Mouse (Mus musculus) intestine, postnatal 0 days (tissue): ENCODE results near the gene Prr12. TPM values are rescaled to one million over a fixed set of nuclear protein-coding genes. Genes with fewer than 3 reads are reported as not detected.

Experiments used
- ATAC-seq: fragments of 200-750 bp; cut with Nextera tagmentation; 2 replicates; pipeline ENCODE4 v1.8.0; 2017; ENCODE audit warnings: mild to moderate bottlenecking, moderate TSS enrichment, moderate library complexity
- H3K27ac ChIP-seq: fragments of 300-500 bp; sonication (generic); 2 replicates; pipeline ENCODE4 v1.5.1; 2014; ENCODE audit warnings: mild to moderate bottlenecking, low read depth, low read length, moderate library complexity
- H3K27me3 ChIP-seq: fragments of 300-500 bp; sonication (generic); replicated peaks from 2 replicates; pipeline ENCODE4 v1.6.1; 2014; ENCODE audit warnings: low read length, mixed read lengths; ENCODE audit not compliant: control insufficient read depth, insufficient read depth
- H3K36me3 ChIP-seq: fragments of 300-500 bp; sonication (generic); 2 replicates; pipeline ENCODE4 v1.6.1; 2014; ENCODE audit warnings: mild to moderate bottlenecking, moderate library complexity; ENCODE audit not compliant: control insufficient read depth, insufficient read depth
- H3K4me1 ChIP-seq: fragments of 300-500 bp; sonication (generic); replicated peaks from 2 replicates; pipeline ENCODE4 v1.6.1; 2014; ENCODE audit warnings: antibody characterized with exemption, low read length, mixed read lengths; ENCODE audit not compliant: control insufficient read depth, insufficient read depth
- H3K4me2 ChIP-seq: fragments of 300-500 bp; sonication (generic); replicated peaks from 2 replicates; pipeline ENCODE4 v1.6.1; 2014; ENCODE audit warnings: low read depth, mild to moderate bottlenecking, moderate library complexity
- H3K4me3 ChIP-seq: fragments of 300-500 bp; sonication (generic); 2 replicates; pipeline ENCODE4 v1.5.1; 2014; ENCODE audit warnings: low read depth, low read length
- H3K9ac ChIP-seq: fragments of 300-500 bp; sonication (generic); 2 replicates; pipeline ENCODE4 v1.6.1; 2014; ENCODE audit warnings: mild to moderate bottlenecking, low read depth, low read length
- H3K9me3 ChIP-seq: fragments of 300-500 bp; sonication (generic); 2 replicates; pipeline ENCODE4 v1.6.1; 2016; ENCODE audit warnings: mixed run types; ENCODE audit not compliant: control insufficient read depth
- CTCF ChIP-seq: sonication (generic); IDR thresholded peaks from 2 replicates; pipeline ENCODE4 v1.5.1; 2016; ENCODE audit warnings: low read depth, mild to moderate bottlenecking, control low read depth, antibody characterized with exemption, moderate library complexity
- WGBS: fragments of 180-500 bp; shearing (Covaris S2); extraction: QIAGEN DNeasy Blood & Tissue Kit; methylation state at CpG from one replicate; pipeline ENCODE4 v1.1.7; 2014; 5-methylcytosine and 5-hydroxymethylcytosine counted together
- polyA plus RNA-seq: library from polyadenylated mRNA; unstranded; fragments of >200 nt; fragmentation: Nextera tagmentation; extraction: Ambion mirVana; gene quantifications from 2 replicates; pipeline ENCODE4 v1.2.1, GENCODE M21; 2015

Prr12 gene
- polyA plus RNA-seq, 1 experiment from 2014 or later: 2.4 TPM

GRCm38 (mm10) chr7:45079856-45080255 is 27.2 kb upstream of the Prr12 start:
- H3K4me2 ChIP-seq: no peak overlapping the region
- H3K36me3 ChIP-seq: peaks cover 39% of the 10 kb centered on the region
- no peak overlapping the region for H3K4me3 ChIP-seq
- peak; percentile 99 for TF ChIP-seq CTCF
- H3K9ac ChIP-seq: no peak overlapping the region
- H3K27me3 ChIP-seq: no peaks in the 10 kb centered on the region
- H3K9me3 ChIP-seq: no peaks in the 10 kb centered on the region
- WGBS: under 1% methylated on average over 10 of the region's 10 CpGs
- 0 out of 2 replicates have a peak, but pooled peaks have one; percentile 16 for ATAC-seq
- no peaks in the 10 kb centered on the region for H3K4me1 ChIP-seq
- no peak overlapping the region for H3K27ac ChIP-seq

- no peak overlapping the region for H3K4me2 ChIP-seq
- H3K27ac ChIP-seq: no peak overlapping the region
- H3K4me1 ChIP-seq: no peaks in the 10 kb centered on the region
- peak; percentile 89 for TF ChIP-seq CTCF
- H3K36me3 ChIP-seq: peaks cover 49% of the 10 kb centered on the region
- H3K27me3 ChIP-seq: no peaks in the 10 kb centered on the region
- 24% methylated on average over 9 of the region's 9 CpGs for WGBS
- no peak overlapping the region for H3K4me3 ChIP-seq
- ATAC-seq: no peak
- H3K9ac ChIP-seq: no peak overlapping the region
- H3K9me3 ChIP-seq: no peaks in the 10 kb centered on the region
Measured at GRCm38 (mm10) chr7:45078513-45078912, 25.8 kb upstream of the Prr12 start.

- no peak for TF ChIP-seq CTCF
- ATAC-seq: no peak
- Histone ChIP-seq H3K4me1 (no peaks in the 10 kb centered on the region), H3K4me2 (no peak overlapping the region), H3K36me3 (peaks cover 47% of the 10 kb centered on the region), H3K27me3 (no peaks in the 10 kb centered on the region), H3K27ac (no peak overlapping the region), H3K4me3 (no peak overlapping the region), H3K9ac (no peak overlapping the region), H3K9me3 (no peaks in the 10 kb centered on the region)
- 96% methylated on average over 2 of the region's 2 CpGs for WGBS
Measured at GRCm38 (mm10) chr7:45077829-45078228, 25.1 kb upstream of the Prr12 start.

- no peaks in the 10 kb centered on the region for H3K27me3 ChIP-seq
- no peak overlapping the region for H3K4me3 ChIP-seq
- no peak for TF ChIP-seq CTCF
- peaks cover 47% of the 10 kb centered on the region for H3K36me3 ChIP-seq
- no peaks in the 10 kb centered on the region for H3K9me3 ChIP-seq
- WGBS: 88% methylated on average over 14 of the region's 14 CpGs
- no peak overlapping the region for H3K9ac ChIP-seq
- H3K4me1 ChIP-seq: no peaks in the 10 kb centered on the region
- no peak overlapping the region for H3K27ac ChIP-seq
- ATAC-seq: no peak
- no peak overlapping the region for H3K4me2 ChIP-seq
Measured at GRCm38 (mm10) chr7:45077322-45077721, 24.6 kb upstream of the Prr12 start.

- Histone ChIP-seq H3K27ac (no peak overlapping the region), H3K4me2 (no peak overlapping the region), H3K4me3 (no peak overlapping the region), H3K27me3 (no peaks in the 10 kb centered on the region), H3K36me3 (peaks cover 47% of the 10 kb centered on the region), H3K9me3 (no peaks in the 10 kb centered on the region), H3K9ac (no peak overlapping the region), H3K4me1 (no peaks in the 10 kb centered on the region)
- WGBS: 91% methylated on average over 30 of the region's 30 CpGs
- ATAC-seq: no peak
- no peak for TF ChIP-seq CTCF
Measured at GRCm38 (mm10) chr7:45076501-45076900, 23.8 kb upstream of the Prr12 start.

GRCm38 (mm10) chr7:45075405-45075804 is 22.7 kb upstream of the Prr12 start:
- no peak for TF ChIP-seq CTCF
- WGBS: 75% methylated on average over 4 of the region's 4 CpGs
- no peak overlapping the region for H3K27ac ChIP-seq

GRCm38 (mm10) chr7:45073949-45074348 is 21.3 kb upstream of the Prr12 start:
- Histone ChIP-seq H3K4me3 (no peak overlapping the region), H3K36me3 (peaks cover 47% of the 10 kb centered on the region), H3K27me3 (no peaks in the 10 kb centered on the region), H3K9me3 (no peaks in the 10 kb centered on the region), H3K27ac (no peak overlapping the region), H3K4me2 (no peak overlapping the region), H3K4me1 (no peaks in the 10 kb centered on the region), H3K9ac (no peak overlapping the region)
- TF ChIP-seq CTCF: no peak
- ATAC-seq: no peak
- WGBS: 92% methylated on average over 12 of the region's 12 CpGs

More at GRCm38 (mm10) chr7:45075405-45075804, 22.7 kb upstream of the Prr12 start:
- no peak overlapping the region for H3K4me2 ChIP-seq
- no peaks in the 10 kb centered on the region for H3K4me1 ChIP-seq
- peaks cover 47% of the 10 kb centered on the region for H3K36me3 ChIP-seq
- H3K9ac ChIP-seq: no peak overlapping the region
- no peaks in the 10 kb centered on the region for H3K9me3 ChIP-seq
- H3K4me3 ChIP-seq: no peak overlapping the region
- no peak for ATAC-seq
- no peaks in the 10 kb centered on the region for H3K27me3 ChIP-seq
